Mouse (Mus musculus): ENCODE data around the gene H2-Aa.

DNA sequence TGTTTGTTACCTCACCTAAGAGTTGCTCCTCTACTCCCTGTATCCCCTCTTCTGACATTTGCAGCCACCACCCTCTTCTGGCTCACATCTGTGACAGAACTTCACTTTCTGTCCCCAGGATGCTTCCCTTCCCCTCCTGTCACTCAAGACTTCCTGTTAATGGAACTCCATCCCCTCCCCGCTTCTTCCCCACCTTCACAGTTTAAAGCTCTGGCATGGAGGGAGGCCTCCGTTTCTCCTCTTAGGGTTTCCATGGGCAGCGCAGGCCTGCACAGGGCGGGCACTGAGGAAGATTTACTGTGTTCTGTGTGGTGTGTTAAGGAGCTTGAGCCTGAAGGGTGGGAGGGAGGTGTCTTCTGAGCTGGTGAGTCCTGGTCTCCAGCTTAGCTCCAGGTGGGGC is 20.5 kb upstream of the H2-Aa start:
- TF ChIP-seq CTCF (IDR thresholded peaks at IDR 0.05; ENCODE audit: insufficient read depth, low read depth, low read length) (no peak), POLR2A (IDR thresholded peaks at IDR 0.05; ENCODE audit: insufficient read depth, low read depth, low read length) (no peak)

Data from olfactory bulb, adult 2 months (tissue).